Mouse (Mus musculus): ENCODE measurements around the gene Thpo.

GRCm38 (mm10) chr16:20710810-20711209 lies 23.5 kb downstream of the Thpo start:
- TF ChIP-seq POLR2A (IDR thresholded peaks at IDR 0.05; ENCODE audit: low read depth, low read length) (no peak), CTCF (IDR thresholded peaks at IDR 0.05; ENCODE audit: extremely low read depth, insufficient read depth, insufficient read length, insufficient replicate concordance) (no peak)

Measured in spleen, adult 2 months (tissue).